Mouse (Mus musculus): ENCODE data around the gene H2-Aa.

- TF ChIP-seq MYC (IDR thresholded peaks at IDR 0.05; ENCODE audit: low read depth, low read length) (no peak), CTCF (IDR thresholded peaks at IDR 0.05 in 2 of 3, conservative IDR thresholded peaks at IDR 0.05 in 1 of 3; ENCODE audit: control insufficient read depth in 1 of 3, insufficient read depth in 1 of 3, low read depth in 2 of 3, low read length in 3 of 3, poor library complexity in 1 of 3, severe bottlenecking in 1 of 3) (no peak), UBTF (IDR thresholded peaks at IDR 0.05; ENCODE audit: borderline replicate concordance, insufficient read depth, low read depth, low read length) (no peak), ELF1 (IDR thresholded peaks at IDR 0.05; ENCODE audit: low read depth, low read length) (no peak), TBP (IDR thresholded peaks at IDR 0.05; ENCODE audit: low read depth, low read length) (no peak), SMC3 (IDR thresholded peaks at IDR 0.05; ENCODE audit: low read depth, low read length) (no peak), RAD21 (IDR thresholded peaks at IDR 0.05; ENCODE audit: low read depth, low read length) (no peak), TAL1 (IDR thresholded peaks at IDR 0.05; ENCODE audit: low read length) (no peak), EP300 (IDR thresholded peaks at IDR 0.05; ENCODE audit: low read depth in 1 of 2, low read length in 2 of 2) (no peak), JUND (IDR thresholded peaks at IDR 0.05; ENCODE audit: low read depth, low read length) (no peak), MAFK (IDR thresholded peaks at IDR 0.05; ENCODE audit: borderline replicate concordance, low read depth, low read length) (no peak), GATA1 (IDR thresholded peaks at IDR 0.05; ENCODE audit: low read depth, low read length) (no peak)
Observed at GRCm38 (mm10) chr17:34249361-34249760, 38.3 kb downstream of the H2-Aa start.

Measured in MEL (cell line).